11 mouse cellular contexts compared by ENCODE assay signal in genomic region chr9:42418786-42419185, GRCm38 (mm10).
"Had no signal": no experiment of that assay in that cellular context is flagged by ENCODE, and none has a peak within 500 bp of the region (broad histone marks: within the 10 kb centered on the region; RNA-seq: fewer than 3 reads in every experiment).

No protein-coding gene starts in this region.

- DNase-seq: kidney, adult 9 months; kidney, postnatal 14 days; kidney, postnatal 4 days; left cerebral cortex, postnatal 4 days; liver, postnatal 0 days; lung, embryonic 14.5 days; right cerebral cortex, postnatal 25 days; spleen, adult 18-20 months; thymus, postnatal 25 days had no signal

- ATAC-seq: liver, postnatal 0 days; lung, postnatal 0 days; midbrain, embryonic 15.5 days had no signal
